In genomic region chr1:131344691-131345090, GRCm38 (mm10) we compare ENCODE assay signal across 16 mouse cellular contexts.
DNase-seq lines count a peak whose midpoint lies in the region; ATAC-seq and TF ChIP-seq lines count a peak whose summit lies in the region.
"Had no signal": no experiment of that assay in that cellular context is flagged by ENCODE, and none has a peak within 500 bp of the region (broad histone marks: within the 10 kb centered on the region; RNA-seq: fewer than 3 reads in every experiment).

No protein-coding gene starts in this region.

- no peaks in the 10 kb centered on the region for H3K9me3 ChIP-seq in heart, embryonic 13.5 days
- H3K9me3 ChIP-seq in hindbrain, embryonic 16.5 days (ENCODE audit: control insufficient read depth, low read length), result no peaks in the 10 kb centered on the region
- H3K9me3 ChIP-seq in intestine, embryonic 15.5 days, result no peaks in the 10 kb centered on the region
- H3K9me3 ChIP-seq: embryonic facial prominence, embryonic 12.5 days; hindbrain, embryonic 15.5 days; neural tube, embryonic 12.5 days had no signal

- no peak for TF ChIP-seq POLR2A in liver, adult 2 months (IDR thresholded peaks at IDR 0.05; ENCODE audit: extremely low read depth, insufficient read depth, low read length)

- peak; percentile 16 for DNase-seq in adrenal gland, postnatal 14 days
- no peak for DNase-seq in adrenal gland, postnatal 36 days
- peak; percentile 33 for DNase-seq in liver, adult 2 months (ENCODE audit: extremely low read depth, low read depth, low spot score)
- no peak for DNase-seq in liver
- peak; percentile 7 for DNase-seq in lung, postnatal 25 days (ENCODE audit: low spot score)
- DNase-seq: adrenal gland, postnatal 25 days; cerebellum, adult 8-10 months; gastrocnemius, postnatal 10 days; kidney, adult 18-20 months had no signal

- H3K4me1 ChIP-seq in liver, adult 2 months (ENCODE audit: control insufficient read depth, insufficient read depth, low read length), result peaks cover 12% of the 10 kb centered on the region
- H3K4me1 ChIP-seq in heart, embryonic 13.5 days, result peaks cover 42% of the 10 kb centered on the region
- H3K4me1 ChIP-seq in hindbrain, embryonic 16.5 days (ENCODE audit: control insufficient read depth, insufficient read depth, low read depth, low read length), result no peaks in the 10 kb centered on the region
- no peaks in the 10 kb centered on the region for H3K4me1 ChIP-seq in intestine, embryonic 15.5 days (replicated peaks)
- H3K4me1 ChIP-seq: embryonic facial prominence, embryonic 12.5 days; hindbrain, embryonic 15.5 days; neural tube, embryonic 12.5 days had no signal

- H3K4me3 ChIP-seq in liver, adult 2 months (ENCODE audit: insufficient read depth, low read depth, low read length), result no peak overlapping the region
- no peak overlapping the region for H3K4me3 ChIP-seq in heart, embryonic 13.5 days
- no peak overlapping the region for H3K4me3 ChIP-seq in hindbrain, embryonic 16.5 days (ENCODE audit: low read length)
- no peak overlapping the region for H3K4me3 ChIP-seq in intestine, embryonic 15.5 days (replicated peaks)
- H3K4me3 ChIP-seq: embryonic facial prominence, embryonic 12.5 days; hindbrain, embryonic 15.5 days; neural tube, embryonic 12.5 days had no signal

- no peak overlapping the region for H3K9ac ChIP-seq in liver, adult 2 months (ENCODE audit: low read depth, low read length)
- no peak overlapping the region for H3K9ac ChIP-seq in heart, embryonic 13.5 days
- H3K9ac ChIP-seq in hindbrain, embryonic 16.5 days (ENCODE audit: low read depth, low read length), result no peak overlapping the region
- H3K9ac ChIP-seq in intestine, embryonic 15.5 days, result no peak overlapping the region
- H3K9ac ChIP-seq: embryonic facial prominence, embryonic 12.5 days; hindbrain, embryonic 15.5 days; lung, embryonic 14.5 days; neural tube, embryonic 12.5 days had no signal

- no peaks in the 10 kb centered on the region for H3K79me2 ChIP-seq in liver, adult 2 months (ENCODE audit: control insufficient read depth, insufficient read depth, low read length)

- H3K27me3 ChIP-seq in liver, adult 2 months (ENCODE audit: control insufficient read depth, insufficient read depth, low read length), result no peaks in the 10 kb centered on the region
- no peaks in the 10 kb centered on the region for H3K27me3 ChIP-seq in heart, embryonic 13.5 days (replicated peaks)
- H3K27me3 ChIP-seq in hindbrain, embryonic 16.5 days (replicated peaks; ENCODE audit: control insufficient read depth, insufficient read depth, low read length), result no peaks in the 10 kb centered on the region
- no peaks in the 10 kb centered on the region for H3K27me3 ChIP-seq in intestine, embryonic 15.5 days (replicated peaks)
- H3K27me3 ChIP-seq: embryonic facial prominence, embryonic 12.5 days; hindbrain, embryonic 15.5 days; neural tube, embryonic 12.5 days had no signal

- no peak overlapping the region for H3K27ac ChIP-seq in liver, adult 2 months (replicated peaks; ENCODE audit: insufficient read depth, low read depth, low read length)
- H3K27ac ChIP-seq in heart, embryonic 13.5 days (replicated peaks), result peak overlapping the region; percentile 83
- H3K27ac ChIP-seq in hindbrain, embryonic 16.5 days (ENCODE audit: low read depth, low read length), result no peak overlapping the region
- H3K27ac ChIP-seq in intestine, embryonic 15.5 days, result no peak overlapping the region
- H3K27ac ChIP-seq: embryonic facial prominence, embryonic 12.5 days; hindbrain, embryonic 15.5 days; neural tube, embryonic 12.5 days had no signal

- no peak overlapping the region for H3K4me2 ChIP-seq in heart, embryonic 13.5 days
- H3K4me2 ChIP-seq in hindbrain, embryonic 16.5 days (ENCODE audit: low read length), result no peak overlapping the region
- no peak overlapping the region for H3K4me2 ChIP-seq in intestine, embryonic 15.5 days (replicated peaks)
- H3K4me2 ChIP-seq: embryonic facial prominence, embryonic 12.5 days; hindbrain, embryonic 15.5 days; lung, embryonic 14.5 days; neural tube, embryonic 12.5 days had no signal

- TF ChIP-seq CTCF in liver, adult 2 months (IDR thresholded peaks at IDR 0.05; ENCODE audit: low read depth, low read length), result 0 out of 2 replicates have a peak, but pooled peaks have one; percentile 20

- 15% methylated on average over 2 of the region's 2 CpGs for WGBS in liver, adult 2 months
- 65% methylated on average over 2 of the region's 2 CpGs for whole genome bisulfite sequencing in heart, embryonic 13.5 days
- WGBS in hindbrain, embryonic 16.5 days, result 88% methylated on average over 2 of the region's 2 CpGs
- 71% methylated on average over 2 of the region's 2 CpGs for WGBS in intestine, embryonic 15.5 days

- no peak for ATAC-seq in heart, embryonic 13.5 days (ENCODE audit: extremely low read depth, insufficient number of reproducible peaks, low FRiP score, low TSS enrichment)
- no peak for ATAC-seq in hindbrain, embryonic 16.5 days
- no peak for ATAC-seq in intestine, embryonic 15.5 days

- peaks cover 14% of the 10 kb centered on the region for H3K36me3 ChIP-seq in liver, adult 2 months (ENCODE audit: control insufficient read depth, insufficient read depth, low read length)
- H3K36me3 ChIP-seq in heart, embryonic 13.5 days, result peaks cover 61% of the 10 kb centered on the region
- H3K36me3 ChIP-seq in hindbrain, embryonic 16.5 days (ENCODE audit: control insufficient read depth, insufficient read depth, low read length), result peaks cover 12% of the 10 kb centered on the region
- H3K36me3 ChIP-seq in intestine, embryonic 15.5 days, result 0 out of 2 replicates have a peak, but pooled peaks cover 3% of the 10 kb centered on the region

Comparison
In these comparisons a context has a peak if more than half of its experiments do, and no peak if none do; other contexts are left out.
1. DNase-seq: peak in adrenal gland, postnatal 14 days (single experiment), liver, adult 2 months (single experiment) and lung, postnatal 25 days (single experiment); none in adrenal gland, postnatal 36 days (0 of 2) and liver (single experiment).